Mouse (Mus musculus) MEL (cell line): ENCODE data around the gene Il17ra. TPM values are rescaled to one million over a fixed set of nuclear protein-coding genes. Genes with fewer than 3 reads are reported as not detected.

Source experiments
- DNase-seq: peaks from one replicate; pipeline ENCODE4 v3.0.0; 2011; ENCODE audit warnings: low read depth, low spot score
- H3K27ac ChIP-seq: 2 replicates; pipeline ENCODE4 v1.5.1; 2012; ENCODE audit warnings: low read depth, mild to moderate bottlenecking, control low read depth, low read length, moderate library complexity; ENCODE audit not compliant: control insufficient read depth
- H3K27me3 ChIP-seq, 2 experiments: fragments of 150-350 bp in 1 of 2; sonication (generic) in 1 of 2; 2 replicates each; pipeline ENCODE4 v1.6.1; 2012; ENCODE audit warnings: low read length in 2 of 2, mild to moderate bottlenecking in 2 of 2, improper control_type of control experiment in 1 of 2, moderate library complexity in 1 of 2; ENCODE audit not compliant: insufficient read depth in 2 of 2, control insufficient read depth in 1 of 2
- H3K36me3 ChIP-seq, 2 experiments: 2 replicates each; pipeline ENCODE4 v1.6.1; 2012 to 2014; ENCODE audit warnings: low read length in 2 of 2, improper control_type of control experiment in 1 of 2, inconsistent platforms in 1 of 2, mild to moderate bottlenecking in 1 of 2; ENCODE audit not compliant: insufficient read depth in 2 of 2, control insufficient read depth in 1 of 2
- H3K4me1 ChIP-seq, 2 experiments: fragments of 150-350 bp in 1 of 2; sonication (generic) in 1 of 2; 2 replicates each; pipeline ENCODE4 v1.6.1; 2012; ENCODE audit warnings: low read length in 2 of 2, improper control_type of control experiment in 1 of 2, mild to moderate bottlenecking in 1 of 2; ENCODE audit not compliant: insufficient read depth in 2 of 2, control insufficient read depth in 1 of 2
- H3K4me3 ChIP-seq, 2 experiments: fragments of 150-350 bp in 1 of 2; sonication (generic) in 1 of 2; 2 replicates each; pipeline ENCODE4 v1.5.1; 2012; ENCODE audit warnings: low read depth in 2 of 2, low read length in 2 of 2, mild to moderate bottlenecking in 2 of 2, moderate library complexity in 2 of 2, control low read depth in 1 of 2, improper control_type of control experiment in 1 of 2; ENCODE audit not compliant: control insufficient read depth in 1 of 2, insufficient read depth in 1 of 2
- H3K79me2 ChIP-seq: 2 replicates; pipeline ENCODE4 v1.6.1; 2012; ENCODE audit warnings: mild to moderate bottlenecking, low read length, moderate library complexity; ENCODE audit not compliant: control insufficient read depth, poor library complexity, insufficient read depth
- H3K9ac ChIP-seq: 2 replicates; pipeline ENCODE4 v1.6.1; 2012; ENCODE audit warnings: low read depth, mild to moderate bottlenecking, control low read depth, low read length, moderate library complexity; ENCODE audit not compliant: control insufficient read depth, poor library complexity, severe bottlenecking
- H3K9me3 ChIP-seq: fragments of 150-350 bp; sonication (generic); replicated peaks from 2 replicates; pipeline ENCODE4 v1.6.1; 2012; ENCODE audit warnings: mild to moderate bottlenecking, low read length, improper control_type of control experiment, moderate library complexity; ENCODE audit not compliant: insufficient read depth
- BHLHE40 ChIP-seq: IDR thresholded peaks from 2 replicates; pipeline ENCODE4 v1.6.1; 2012; ENCODE audit warnings: low read depth, mild to moderate bottlenecking, inconsistent platforms, low read length, improper control_type of control experiment, borderline replicate concordance
- CHD2 ChIP-seq: IDR thresholded peaks from 2 replicates; pipeline ENCODE4 v1.6.1; 2011; ENCODE audit warnings: low read length, improper control_type of control experiment
- CTCF ChIP-seq, 3 experiments: IDR thresholded peaks in 2 of 3; conservative IDR thresholded peaks in 1 of 3; 2 replicates each; pipeline ENCODE4 v1.5.1; 2011 to 2012; ENCODE audit warnings: low read length in 3 of 3, low read depth in 2 of 3, mild to moderate bottlenecking in 2 of 3, improper control_type of control experiment in 1 of 3, inconsistent platforms in 1 of 3, mixed read lengths in 1 of 3, moderate library complexity in 1 of 3; ENCODE audit not compliant: control insufficient read depth in 1 of 3, insufficient read depth in 1 of 3, poor library complexity in 1 of 3, severe bottlenecking in 1 of 3
- ELF1 ChIP-seq: IDR thresholded peaks from 2 replicates; pipeline ENCODE4 v1.6.1; 2014; ENCODE audit warnings: low read depth, mild to moderate bottlenecking, inconsistent platforms, low read length, improper control_type of control experiment, moderate library complexity
- EP300 ChIP-seq, 2 experiments: IDR thresholded peaks; 2 replicates each; pipeline ENCODE4 v1.6.1; 2011; ENCODE audit warnings: improper control_type of control experiment in 2 of 2, low read length in 2 of 2, low read depth in 1 of 2, mild to moderate bottlenecking in 1 of 2
- GABPA ChIP-seq: IDR thresholded peaks from 2 replicates; pipeline ENCODE4 v1.6.1; 2012; ENCODE audit warnings: low read depth, mild to moderate bottlenecking, inconsistent platforms, low read length, improper control_type of control experiment, moderate library complexity
- HCFC1 ChIP-seq: IDR thresholded peaks from 2 replicates; pipeline ENCODE4 v1.6.1; 2012; ENCODE audit warnings: low read depth, mild to moderate bottlenecking, inconsistent platforms, low read length, improper control_type of control experiment, moderate library complexity
- JUND ChIP-seq: IDR thresholded peaks from 2 replicates; pipeline ENCODE4 v1.6.1; 2011; ENCODE audit warnings: low read depth, mild to moderate bottlenecking, improper control_type of control experiment, low read length
- KAT2A ChIP-seq: conservative IDR thresholded peaks from 2 replicates; pipeline ENCODE4 v1.6.1; 2012; ENCODE audit warnings: low read depth, low read length, improper control_type of control experiment, inconsistent platforms
- MAFK ChIP-seq: IDR thresholded peaks from 2 replicates; pipeline ENCODE4 v1.6.1; 2011; ENCODE audit warnings: low read depth, mild to moderate bottlenecking, low read length, improper control_type of control experiment, borderline replicate concordance
- MAX ChIP-seq: IDR thresholded peaks from 2 replicates; pipeline ENCODE4 v1.6.1; 2011; ENCODE audit warnings: low read length, improper control_type of control experiment
- MAZ ChIP-seq: IDR thresholded peaks from 2 replicates; pipeline ENCODE4 v1.6.1; 2012; ENCODE audit warnings: low read depth, mild to moderate bottlenecking, inconsistent platforms, low read length, improper control_type of control experiment
- MEF2A ChIP-seq: IDR thresholded peaks from 2 replicates; pipeline ENCODE4 v1.6.1; 2014; ENCODE audit warnings: low read depth, mild to moderate bottlenecking, inconsistent platforms, low read length, improper control_type of control experiment; ENCODE audit not compliant: poor library complexity, insufficient replicate concordance, severe bottlenecking; ENCODE audit errors: extremely low read depth
- MXI1 ChIP-seq: IDR thresholded peaks from 2 replicates; pipeline ENCODE4 v1.6.1; 2011; ENCODE audit warnings: mild to moderate bottlenecking, low read depth, low read length, improper control_type of control experiment
- MYC ChIP-seq: IDR thresholded peaks from 2 replicates; pipeline ENCODE4 v1.6.1; 2011; ENCODE audit warnings: low read depth, mild to moderate bottlenecking, low read length, improper control_type of control experiment, moderate library complexity
- NELFE ChIP-seq: IDR thresholded peaks from 2 replicates; pipeline ENCODE4 v1.6.1; 2011; ENCODE audit warnings: low read depth, low read length, improper control_type of control experiment
- RCOR1 ChIP-seq: IDR thresholded peaks from 2 replicates; pipeline ENCODE4 v1.6.1; 2012; ENCODE audit warnings: low read depth, mild to moderate bottlenecking, inconsistent platforms, low read length, improper control_type of control experiment
- SIN3A ChIP-seq: IDR thresholded peaks from 2 replicates; pipeline ENCODE4 v1.6.1; 2012; ENCODE audit warnings: low read length, improper control_type of control experiment, inconsistent platforms
- TAL1 ChIP-seq: IDR thresholded peaks from 2 replicates; pipeline ENCODE4 v1.6.1; 2012; ENCODE audit warnings: mild to moderate bottlenecking, inconsistent platforms, low read length, moderate library complexity, mixed read lengths
- TBP ChIP-seq: IDR thresholded peaks from 2 replicates; pipeline ENCODE4 v1.8.0; 2011; ENCODE audit warnings: low read depth, low read length, improper control_type of control experiment
- USF1 ChIP-seq: IDR thresholded peaks from 2 replicates; pipeline ENCODE4 v1.6.1; 2014; ENCODE audit warnings: low read depth, mild to moderate bottlenecking, inconsistent platforms, low read length, improper control_type of control experiment, moderate library complexity
- USF2 ChIP-seq, 2 experiments: IDR thresholded peaks; 2 replicates each; pipeline ENCODE4 v1.6.1; 2011 to 2012; ENCODE audit warnings: improper control_type of control experiment in 2 of 2, low read length in 2 of 2, borderline replicate concordance in 1 of 2, inconsistent platforms in 1 of 2, low read depth in 1 of 2, mild to moderate bottlenecking in 1 of 2; ENCODE audit not compliant: insufficient read depth in 1 of 2
- ZKSCAN1 ChIP-seq: IDR thresholded peaks from 2 replicates; pipeline ENCODE4 v1.6.1; 2012; ENCODE audit warnings: low read depth, mild to moderate bottlenecking, inconsistent platforms, low read length, improper control_type of control experiment, moderate library complexity
- polyA plus RNA-seq, 2 experiments: library from polyadenylated mRNA; stranded (reverse) in 1 of 2; unstranded in 1 of 2; fragments of >175 nt in 1 of 2; fragments of >200 nt in 1 of 2; gene quantifications; 2 replicates each; pipeline versions ENCODE4 v1.2.1 to v1.2.4; 2012; ENCODE audit warnings: low replicate concordance in 2 of 2, low read depth in 1 of 2; ENCODE audit not compliant: insufficient read length in 2 of 2, insufficient read depth in 1 of 2, missing spikeins in 1 of 2
- total RNA-seq: library from RNA; depleted of rRNA; stranded (reverse); fragments of 300-350 nt; gene quantifications from 2 replicates; pipeline ENCODE4 v1.2.3, GENCODE M21; 2012

The Il17ra gene
- total and polyA plus RNA-seq, 3 experiments = 18.0 to 43.3 TPM; not detected in 1

DNA sequence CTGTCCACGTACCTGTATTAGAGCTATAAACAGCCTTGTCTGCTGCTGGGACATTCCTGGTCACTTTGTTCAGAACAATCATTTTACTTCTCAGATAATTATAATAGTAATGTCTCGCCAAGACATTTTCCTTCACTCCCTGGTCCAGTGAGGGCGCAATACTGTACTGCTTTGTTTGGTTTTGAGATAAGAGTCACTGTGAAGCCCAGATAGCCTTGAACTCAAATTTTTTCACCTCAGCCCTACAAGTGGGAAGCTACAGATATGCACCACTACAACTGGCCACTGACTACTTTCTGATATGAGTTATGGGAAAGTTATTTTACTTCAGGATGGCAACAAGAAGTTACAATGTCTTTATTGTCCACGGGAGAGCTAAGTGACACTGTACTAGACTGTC, 53.4 kb downstream of the Il17ra start (continued):
- TF ChIP-seq BHLHE40 (peak; percentile 67), USF2 (IDR thresholded peaks at IDR 0.05; ENCODE audit: borderline replicate concordance in 1 of 2, insufficient read depth in 1 of 2, low read depth in 1 of 2, low read length in 2 of 2) (no peak)

DNA sequence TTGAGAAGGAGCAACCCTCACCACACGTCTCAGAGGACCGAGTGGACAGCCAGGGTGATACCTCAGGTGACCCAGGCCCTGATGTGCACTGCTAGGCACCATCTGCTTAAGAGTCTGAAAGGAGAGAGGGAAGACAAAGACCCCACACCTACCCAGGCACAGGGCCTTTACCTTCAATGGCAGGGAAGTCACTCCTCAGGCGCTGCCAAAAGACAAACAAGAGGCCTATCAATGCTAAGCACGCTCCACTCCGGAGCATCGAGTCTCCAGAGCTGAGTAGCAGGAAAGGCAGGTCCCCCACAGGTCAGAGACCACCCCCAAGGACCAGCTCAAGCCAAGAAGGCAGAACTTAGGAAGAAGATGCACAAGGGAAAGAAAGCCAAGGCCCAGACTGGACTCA, 53.8 kb downstream of the Il17ra start:
- Histone ChIP-seq H3K79me2 (no peaks in the 10 kb centered on the region), H3K4me3 (no peak overlapping the region), H3K9ac (no peak overlapping the region), H3K9me3 (no peaks in the 10 kb centered on the region), H3K36me3 (peaks cover 0 to 18% of the 10 kb centered on the region in 2 experiments; a peak in 3 of 4 replicates), H3K27ac (peak overlapping the region; percentile 58), H3K4me1 (peaks cover 9 to 17% of the 10 kb centered on the region in 2 experiments), H3K27me3 (no peaks in the 10 kb centered on the region)
- DNase-seq = no peak
- TF ChIP-seq MAFK (no peak), TBP (no peak), CHD2 (no peak), GABPA (no peak), TAL1 (no peak), MEF2A (no peak), HCFC1 (no peak)
- TF ChIP-seq, all 39 proteins: peak for 0

- H3K27me3 ChIP-seq = no peaks in the 10 kb centered on the region
- TF ChIP-seq ZKSCAN1 (no peak), MXI1 (no peak), HCFC1 (no peak), TAL1 (no peak), KAT2A (no peak), NELFE (no peak), MAZ (no peak), ELF1 (no peak), MYC (no peak), CTCF (IDR thresholded peaks at IDR 0.05 in 2 of 3, conservative IDR thresholded peaks at IDR 0.05 in 1 of 3; ENCODE audit: control insufficient read depth in 1 of 3, insufficient read depth in 1 of 3, low read depth in 2 of 3, low read length in 3 of 3, poor library complexity in 1 of 3, severe bottlenecking in 1 of 3) (no peak), JUND (no peak), USF1 (no peak), SIN3A (no peak), RCOR1 (no peak), BHLHE40 (no peak), EP300 (IDR thresholded peaks at IDR 0.05; ENCODE audit: low read depth in 1 of 2, low read length in 2 of 2) (no peak), CHD2 (no peak), MAX (no peak)
- TF ChIP-seq, all 39 proteins: peak for 0
- Histone ChIP-seq H3K9me3 (no peaks in the 10 kb centered on the region), H3K4me3 (no peak overlapping the region), H3K79me2 (no peaks in the 10 kb centered on the region), H3K9ac (no peak overlapping the region), H3K4me1 (peaks cover 9 to 17% of the 10 kb centered on the region in 2 experiments), H3K27ac (peak overlapping the region; percentile 58), H3K36me3 (peaks cover 0 to 18% of the 10 kb centered on the region in 2 experiments)
- DNase-seq = no peak
These were observed 54.3 kb downstream of the Il17ra start for GRCm38 (mm10) chr6:120517311-120517710.
